ENCODE assay signal across 8 mouse cellular contexts in genomic region chr7:25248018-25248647, GRCm38 (mm10). TPM values are rescaled to one million over a fixed set of nuclear protein-coding genes. Genes with fewer than 3 reads are reported as not detected.
DNase-seq lines count a peak whose midpoint lies in the region; ATAC-seq lines count a peak whose summit lies in the region.

No protein-coding gene starts in this region.

- peak; percentile 26 to 35 for DNase-seq in thymus, adult 18-20 months
- DNase-seq in thymus, postnatal 14 days = no peak
- peak; percentile 63 for DNase-seq in embryo, embryonic 11 days
- DNase-seq in layer of hippocampus, postnatal 14 days (ENCODE audit: low spot score in 2 of 2) = peak; percentile 80 to 86
- peak; percentile 64 for DNase-seq in lung, postnatal 10 days
- DNase-seq in right cerebral cortex, postnatal 36 days (ENCODE audit: low spot score in 2 of 2) = peak; percentile 70 to 85
- DNase-seq in spleen, adult 12 weeks (ENCODE audit: low spot score) = no peak

- H3K9ac ChIP-seq in heart, embryonic 13.5 days = peak overlapping the region; percentile 100

- H3K4me2 ChIP-seq in heart, embryonic 13.5 days = peak overlapping the region; percentile 96

- H3K4me1 ChIP-seq in heart, embryonic 13.5 days = peaks cover 68% of the 10 kb centered on the region

- H3K4me3 ChIP-seq in heart, embryonic 13.5 days = peak overlapping the region; percentile 99

- H3K9me3 ChIP-seq in heart, embryonic 13.5 days = no peaks in the 10 kb centered on the region

- ATAC-seq in heart, embryonic 13.5 days (ENCODE audit: extremely low read depth, insufficient number of reproducible peaks, low FRiP score, low TSS enrichment) = no peak

- H3K27ac ChIP-seq in heart, embryonic 13.5 days (replicated peaks) = peak overlapping the region; percentile 100

- 1% methylated on average over 18 of the region's 18 CpGs for WGBS in heart, embryonic 13.5 days

- peaks cover 32% of the 10 kb centered on the region for H3K36me3 ChIP-seq in heart, embryonic 13.5 days

- H3K27me3 ChIP-seq in heart, embryonic 13.5 days (replicated peaks) = no peaks in the 10 kb centered on the region

RNA-seq across cellular contexts. Expression of gene Erf, which starts 2.4 kb away (rescaled TPM):
- polyA plus RNA-seq in heart, embryonic 13.5 days (2015; fragmentation: Nextera tagmentation; extraction: Ambion mirVana) = 11.2 and 14.3 TPM in 2 replicates
- 10 to 100 TPM; 41.0 to 47.2 TPM for total RNA-seq in layer of hippocampus, postnatal 14 days (2021)

RNA-seq across cellular contexts. Expression of gene Gsk3a, which starts 10.5 kb away (rescaled TPM):
- polyA plus RNA-seq in heart, embryonic 13.5 days (2015; fragmentation: Nextera tagmentation; extraction: Ambion mirVana) = 7.8 and 8.2 TPM in 2 replicates
- 100 to 1,000 TPM; 184 to 190 TPM for total RNA-seq in layer of hippocampus, postnatal 14 days (2021)

RNA-seq across cellular contexts. Expression of gene Cic, which starts 19.4 kb away (rescaled TPM):
- polyA plus RNA-seq in heart, embryonic 13.5 days (2015; fragmentation: Nextera tagmentation; extraction: Ambion mirVana) = 22.9 and 23.4 TPM in 2 replicates
- total RNA-seq in layer of hippocampus, postnatal 14 days (2021) = 100 to 1,000 TPM; 209 to 228 TPM

RNA-seq across cellular contexts. Expression of gene Zfp526, which starts 26.9 kb away (rescaled TPM):
- 2.1 TPM in 2 replicates for polyA plus RNA-seq in heart, embryonic 13.5 days (2015; fragmentation: Nextera tagmentation; extraction: Ambion mirVana)
- 10 to 100 TPM in 1 of 2 experiments, 1 to 10 TPM in 1; 9.0 to 10.2 TPM for total RNA-seq in layer of hippocampus, postnatal 14 days (2021)

RNA-seq across cellular contexts. Expression of gene Dedd2, which starts 27.7 kb away (rescaled TPM):
- 5.3 and 6.6 TPM in 2 replicates for polyA plus RNA-seq in heart, embryonic 13.5 days (2015; fragmentation: Nextera tagmentation; extraction: Ambion mirVana)
- total RNA-seq in layer of hippocampus, postnatal 14 days (2021) = 10 to 100 TPM; 24.9 to 25.6 TPM

Comparison
In these comparisons a context has a peak if more than half of its experiments do, and no peak if none do; other contexts are left out.
1. DNase-seq: peak in thymus, adult 18-20 months (2 of 2), embryo, embryonic 11 days (single experiment), layer of hippocampus, postnatal 14 days (2 of 2), lung, postnatal 10 days (single experiment) and right cerebral cortex, postnatal 36 days (2 of 2); none in thymus, postnatal 14 days (single experiment) and spleen, adult 12 weeks (single experiment).